Mouse (Mus musculus): Measurements from ENCODE around the gene Ctsc. TPM values are rescaled to one million over a fixed set of nuclear protein-coding genes. Genes with fewer than 3 reads are reported as not detected.

Ctsc gene
- polyA plus RNA-seq, 2 experiments = 14.5 to 60.7 TPM

DNA sequence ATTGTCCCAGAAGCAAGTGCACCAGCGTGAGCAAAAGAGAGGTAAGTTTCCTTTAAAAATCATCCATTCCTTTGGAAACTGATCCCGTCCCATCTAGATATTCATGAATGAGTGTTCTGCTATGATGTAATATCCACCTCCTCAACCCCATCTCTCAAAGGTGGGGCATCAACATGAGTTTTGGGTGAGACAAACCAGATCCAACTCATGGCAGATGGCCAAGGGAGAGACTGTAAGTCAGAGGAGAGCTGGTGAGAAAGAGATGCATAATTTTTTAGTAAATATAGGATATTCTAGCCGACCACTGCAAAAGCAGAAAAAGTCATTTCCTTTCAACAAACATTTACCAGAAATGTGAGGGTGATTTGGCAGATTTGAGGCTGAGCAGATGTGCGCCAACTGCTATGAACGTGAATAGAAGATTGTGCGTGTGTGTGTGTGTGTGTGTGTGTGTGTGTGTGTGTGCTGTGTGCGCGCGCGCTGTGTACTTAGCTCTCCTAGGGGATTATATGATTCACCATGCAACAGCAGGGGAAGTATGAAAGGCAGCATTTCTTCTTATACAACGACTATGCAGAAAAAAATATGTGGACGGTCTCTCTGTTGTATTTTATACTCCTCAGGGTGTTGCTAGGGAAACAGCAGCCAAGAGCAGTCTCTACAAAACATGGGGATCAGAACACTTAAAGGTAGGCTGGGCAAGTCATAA, 42.9 kb downstream of the Ctsc start:
- TF ChIP-seq CTCF (IDR thresholded peaks at IDR 0.05; ENCODE audit: low read depth) = no peak
- TF ChIP-seq EP300 (IDR thresholded peaks at IDR 0.05; ENCODE audit: low read depth) = no peak
- H3K4me1 ChIP-seq (replicated peaks; ENCODE audit: control insufficient read depth in 2 of 2, insufficient read depth in 2 of 2, low read length in 1 of 2) = peaks cover 0 to 2% of the 10 kb centered on the region in 2 experiments; a peak in 1 of 4 replicates
- no peak overlapping the region for H3K4me3 ChIP-seq (ENCODE audit: insufficient read depth in 1 of 2, low read depth in 2 of 2, low read length in 2 of 2)
- no peaks in the 10 kb centered on the region for H3K27me3 ChIP-seq (ENCODE audit: control insufficient read depth, insufficient read depth, low read length)
- no peaks in the 10 kb centered on the region for H3K9me3 ChIP-seq (ENCODE audit: control insufficient read depth, low read length)
- DNase-seq (ENCODE audit: low read depth in 3 of 3, low spot score in 3 of 3) = no peak
- no peak overlapping the region for H3K9ac ChIP-seq (replicated peaks)
- no peak overlapping the region for H3K27ac ChIP-seq
- no peak overlapping the region for H3K4me2 ChIP-seq (ENCODE audit: low read depth)
- WGBS (ENCODE audit: insufficient replicate concordance) = 64% methylated on average over 12 of the region's 12 CpGs
- ATAC-seq (ENCODE audit: insufficient read depth) = no peak
- no peaks in the 10 kb centered on the region for H3K36me3 ChIP-seq (replicated peaks; ENCODE audit: control insufficient read depth, insufficient read depth, low read depth)

DNA sequence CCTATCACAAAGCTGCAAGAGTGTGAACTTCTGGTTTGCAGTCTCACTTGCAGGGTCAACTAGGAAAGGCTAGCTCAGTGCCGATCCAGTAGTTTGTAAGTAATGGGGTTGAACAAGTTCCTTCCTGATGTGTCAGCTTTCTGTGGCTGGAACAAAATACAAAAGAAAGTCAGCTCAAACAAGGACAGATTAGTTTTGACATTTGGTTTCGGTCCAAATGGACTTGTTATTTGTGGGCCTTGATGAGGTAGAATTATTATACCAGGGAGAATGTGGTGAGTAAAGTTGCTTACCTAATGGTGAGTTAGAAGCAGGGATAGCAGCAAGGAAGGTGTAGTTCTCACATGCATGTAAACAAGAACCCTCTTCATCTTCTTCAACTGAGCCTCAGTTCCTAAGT, 44.5 kb downstream of the Ctsc start:
- no peak overlapping the region for H3K27ac ChIP-seq
- H3K4me2 ChIP-seq (ENCODE audit: low read depth) = no peak overlapping the region
- no peaks in the 10 kb centered on the region for H3K9me3 ChIP-seq (ENCODE audit: control insufficient read depth, low read length)
- no peak overlapping the region for H3K9ac ChIP-seq (replicated peaks)
- no peak for DNase-seq (ENCODE audit: low read depth in 3 of 3, low spot score in 3 of 3)
- no peaks in the 10 kb centered on the region for H3K27me3 ChIP-seq (ENCODE audit: control insufficient read depth, insufficient read depth, low read length)
- H3K4me3 ChIP-seq (ENCODE audit: insufficient read depth in 1 of 2, low read depth in 2 of 2, low read length in 2 of 2) = no peak overlapping the region
- H3K36me3 ChIP-seq (replicated peaks; ENCODE audit: control insufficient read depth, insufficient read depth, low read depth) = no peaks in the 10 kb centered on the region
- no peak for ATAC-seq (ENCODE audit: insufficient read depth)
- TF ChIP-seq EP300 (IDR thresholded peaks at IDR 0.05; ENCODE audit: low read depth) (no peak), CTCF (IDR thresholded peaks at IDR 0.05; ENCODE audit: low read depth) (no peak)
- H3K4me1 ChIP-seq (replicated peaks; ENCODE audit: control insufficient read depth in 2 of 2, insufficient read depth in 2 of 2, low read length in 1 of 2) = peaks cover 0 to 2% of the 10 kb centered on the region in 2 experiments; a peak in 1 of 4 replicates
- 49% methylated on average over 2 of the region's 2 CpGs for WGBS (ENCODE audit: insufficient replicate concordance)

DNA sequence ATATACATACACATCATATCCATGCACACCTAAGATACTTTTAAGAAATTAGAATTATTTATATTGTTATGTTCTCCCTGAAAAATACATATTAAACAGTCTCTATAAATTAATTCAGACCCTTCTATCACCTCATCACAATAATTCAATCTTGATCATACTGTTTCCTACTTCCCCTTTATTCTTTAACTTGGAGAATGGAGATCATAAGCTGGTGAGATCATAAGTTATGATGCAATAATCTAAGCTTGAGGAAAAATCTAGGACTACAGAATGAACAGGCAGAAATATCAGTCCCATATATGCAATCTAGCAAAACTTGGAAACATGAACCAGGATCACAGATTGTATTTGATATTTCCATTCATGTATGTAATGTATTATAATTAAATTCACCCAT, 49.6 kb downstream of the Ctsc start:
- Histone ChIP-seq H3K9me3 (ENCODE audit: control insufficient read depth, low read length) (no peaks in the 10 kb centered on the region), H3K36me3 (replicated peaks; ENCODE audit: control insufficient read depth, insufficient read depth, low read depth) (no peaks in the 10 kb centered on the region), H3K27ac (no peak overlapping the region), H3K4me1 (replicated peaks; ENCODE audit: control insufficient read depth in 2 of 2, insufficient read depth in 2 of 2, low read length in 1 of 2) (no peaks in the 10 kb centered on the region), H3K9ac (replicated peaks) (no peak overlapping the region), H3K4me2 (ENCODE audit: low read depth) (no peak overlapping the region), H3K27me3 (ENCODE audit: control insufficient read depth, insufficient read depth, low read length) (no peaks in the 10 kb centered on the region), H3K4me3 (ENCODE audit: insufficient read depth in 1 of 2, low read depth in 2 of 2, low read length in 2 of 2) (no peak overlapping the region)
- ATAC-seq (ENCODE audit: insufficient read depth) = no peak
- no peak for TF ChIP-seq EP300 (IDR thresholded peaks at IDR 0.05; ENCODE audit: low read depth)
- no peak for TF ChIP-seq CTCF (IDR thresholded peaks at IDR 0.05; ENCODE audit: low read depth)
- DNase-seq (ENCODE audit: low read depth in 3 of 3, low spot score in 3 of 3) = no peak

DNA sequence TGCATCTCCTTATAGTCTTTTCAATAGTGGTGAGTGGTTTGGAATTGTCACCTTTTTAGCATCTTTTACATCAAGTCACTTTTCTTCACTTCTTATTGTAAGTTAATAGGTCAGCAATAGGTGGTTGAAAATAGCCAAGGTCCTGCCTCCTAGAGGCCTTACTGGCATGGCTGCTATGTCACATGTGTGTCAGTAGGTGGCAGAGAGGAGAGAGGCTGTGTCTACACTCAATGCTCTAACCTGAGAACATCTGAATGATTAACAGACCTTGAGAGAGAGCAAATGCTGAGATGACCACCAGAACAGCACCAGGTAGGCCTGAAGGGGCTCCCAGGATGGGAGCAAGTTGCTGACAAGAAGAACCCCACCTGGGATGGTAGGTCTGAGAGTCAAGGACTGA, 65.9 kb downstream of the Ctsc start:
- H3K9me3 ChIP-seq (ENCODE audit: control insufficient read depth, low read length) = no peaks in the 10 kb centered on the region
- ATAC-seq (ENCODE audit: insufficient read depth) = no peak
- no peaks in the 10 kb centered on the region for H3K27me3 ChIP-seq (ENCODE audit: control insufficient read depth, insufficient read depth, low read length)
- no peaks in the 10 kb centered on the region for H3K4me1 ChIP-seq (replicated peaks; ENCODE audit: control insufficient read depth in 2 of 2, insufficient read depth in 2 of 2, low read length in 1 of 2)
- H3K9ac ChIP-seq (replicated peaks) = no peak overlapping the region
- TF ChIP-seq CTCF (IDR thresholded peaks at IDR 0.05; ENCODE audit: low read depth) (peak; percentile 62), EP300 (IDR thresholded peaks at IDR 0.05; ENCODE audit: low read depth) (no peak)
- H3K4me2 ChIP-seq (ENCODE audit: low read depth) = no peak overlapping the region
- DNase-seq (ENCODE audit: low read depth in 3 of 3, low spot score in 3 of 3) = no peak
- H3K27ac ChIP-seq = no peak overlapping the region
- no peak overlapping the region for H3K4me3 ChIP-seq (ENCODE audit: insufficient read depth in 1 of 2, low read depth in 2 of 2, low read length in 2 of 2)
- no peaks in the 10 kb centered on the region for H3K36me3 ChIP-seq (replicated peaks; ENCODE audit: control insufficient read depth, insufficient read depth, low read depth)

DNA sequence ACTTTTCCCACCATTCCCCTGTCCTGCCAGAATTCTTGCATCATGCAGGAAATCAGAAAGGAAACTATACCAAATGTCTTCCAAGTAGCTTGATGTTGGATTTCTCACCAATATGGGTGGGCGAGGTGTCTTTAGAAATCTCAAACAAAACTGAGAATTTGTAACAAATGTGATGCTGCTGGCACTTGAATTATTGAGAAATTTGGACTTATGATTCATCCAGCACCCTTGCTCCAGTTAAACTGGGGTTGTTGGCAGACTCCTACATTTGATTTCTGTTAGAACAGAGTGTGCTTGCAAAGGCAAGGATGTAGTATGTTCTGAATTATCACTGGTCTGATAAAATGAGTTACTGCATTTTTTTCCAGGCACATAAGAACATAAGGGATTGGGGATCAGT, 68.2 kb downstream of the Ctsc start:
- no peak overlapping the region for H3K27ac ChIP-seq
- ATAC-seq (ENCODE audit: insufficient read depth) = no peak
- H3K27me3 ChIP-seq (ENCODE audit: control insufficient read depth, insufficient read depth, low read length) = no peaks in the 10 kb centered on the region
- no peak for DNase-seq (ENCODE audit: low read depth in 3 of 3, low spot score in 3 of 3)
- no peak for TF ChIP-seq CTCF (IDR thresholded peaks at IDR 0.05; ENCODE audit: low read depth)
- TF ChIP-seq EP300 (IDR thresholded peaks at IDR 0.05; ENCODE audit: low read depth) = no peak
- no peak overlapping the region for H3K4me3 ChIP-seq (ENCODE audit: insufficient read depth in 1 of 2, low read depth in 2 of 2, low read length in 2 of 2)
- no peaks in the 10 kb centered on the region for H3K9me3 ChIP-seq (ENCODE audit: control insufficient read depth, low read length)
- WGBS (ENCODE audit: insufficient replicate concordance) = 53% methylated on average over 1 of the region's 1 CpGs
- no peaks in the 10 kb centered on the region for H3K4me1 ChIP-seq (replicated peaks; ENCODE audit: control insufficient read depth in 2 of 2, insufficient read depth in 2 of 2, low read length in 1 of 2)
- H3K4me2 ChIP-seq (ENCODE audit: low read depth) = no peak overlapping the region
- no peak overlapping the region for H3K9ac ChIP-seq (replicated peaks)
- no peaks in the 10 kb centered on the region for H3K36me3 ChIP-seq (replicated peaks; ENCODE audit: control insufficient read depth, insufficient read depth, low read depth)
